Mouse (Mus musculus) liver, adult 2 months (tissue): Measurements from ENCODE around the gene Uqcc1. TPM values are rescaled to one million over a fixed set of nuclear protein-coding genes. Genes with fewer than 3 reads are reported as not detected.
"Not testable (repeated sequence)": the region's sequence is repeated elsewhere in the genome, so short reads cannot be mapped to it uniquely, and the experiment has no call there.

Experiments used
- DNase-seq: peaks from one replicate; pipeline ENCODE4 v3.0.0-alpha.2; 2011; ENCODE audit warnings: low read depth, low spot score; ENCODE audit errors: extremely low read depth
- H3K27ac ChIP-seq: fragments of 200-500 bp; replicated peaks from 2 replicates; pipeline ENCODE4 v1.5.1; 2012; ENCODE audit warnings: low read depth, mild to moderate bottlenecking, control low read depth, inconsistent platforms, low read length; ENCODE audit not compliant: insufficient read depth
- H3K27me3 ChIP-seq: fragments of 200-500 bp; 2 replicates; pipeline ENCODE4 v1.6.1; 2012; ENCODE audit warnings: mild to moderate bottlenecking, moderate library complexity, low read length, inconsistent platforms; ENCODE audit not compliant: control insufficient read depth, insufficient read depth
- H3K36me3 ChIP-seq: fragments of 200-500 bp; 2 replicates; pipeline ENCODE4 v1.6.1; 2012; ENCODE audit warnings: low read length, inconsistent platforms; ENCODE audit not compliant: control insufficient read depth, insufficient read depth
- H3K4me1 ChIP-seq: fragments of 200-500 bp; 2 replicates; pipeline ENCODE4 v1.6.1; 2011; ENCODE audit warnings: low read length; ENCODE audit not compliant: control insufficient read depth, insufficient read depth
- H3K4me3 ChIP-seq: fragments of 200-500 bp; 2 replicates; pipeline ENCODE4 v1.5.1; 2011; ENCODE audit warnings: low read depth, mild to moderate bottlenecking, control low read depth, low read length, moderate library complexity; ENCODE audit not compliant: insufficient read depth
- H3K79me2 ChIP-seq: fragments of 200-500 bp; 2 replicates; pipeline ENCODE4 v1.6.1; 2012; ENCODE audit warnings: inconsistent platforms, mild to moderate bottlenecking, low read length, moderate library complexity; ENCODE audit not compliant: control insufficient read depth, insufficient read depth
- H3K9ac ChIP-seq: fragments of 200-500 bp; 2 replicates; pipeline ENCODE4 v1.6.1; 2012; ENCODE audit warnings: low read depth, mild to moderate bottlenecking, control low read depth, inconsistent platforms, low read length
- CTCF ChIP-seq: fragments of 200-500 bp; IDR thresholded peaks from 2 replicates; pipeline ENCODE4 v1.5.1; 2011; ENCODE audit warnings: low read depth, low read length, control low read depth
- POLR2A ChIP-seq: fragments of 200-500 bp; IDR thresholded peaks from 2 replicates; pipeline ENCODE4 v1.6.1; 2011; ENCODE audit warnings: low read length, control low read depth; ENCODE audit not compliant: insufficient read depth; ENCODE audit errors: extremely low read depth
- WGBS: fragments of 180-500 bp; shearing (Covaris S2); methylation state at CpG from one replicate; pipeline ENCODE4 v1.1.7; 2018; 5-methylcytosine and 5-hydroxymethylcytosine counted together
- polyA plus RNA-seq: library from polyadenylated mRNA; depleted of rRNA; stranded (reverse); fragments of >200 nt; gene quantifications from 2 replicates; pipeline ENCODE4 v1.2.3, GENCODE M21; 2012
- total RNA-seq: library from RNA; depleted of rRNA; stranded (reverse); fragments of >200 nt; gene quantifications from 2 replicates; pipeline ENCODE4 v1.2.3, GENCODE M21; 2014

Gene Uqcc1
- total and polyA plus RNA-seq, 2 experiments = 31.2 to 65.9 TPM

- WGBS = 32% methylated on average over 6 of the region's 6 CpGs
- Histone ChIP-seq H3K79me2 (no peaks in the 10 kb centered on the region), H3K4me3 (no peak overlapping the region), H3K27ac (no peak overlapping the region), H3K27me3 (no peaks in the 10 kb centered on the region), H3K4me1 (no peaks in the 10 kb centered on the region), H3K9ac (no peak overlapping the region), H3K36me3 (peaks cover 14% of the 10 kb centered on the region; the same call in 1 of the 2 replicates)
- peak; percentile 66 for DNase-seq
- TF ChIP-seq POLR2A = no peak
- peak; percentile 86 for TF ChIP-seq CTCF
Observed at GRCm38 (mm10) chr2:155848291-155848690, 81.8 kb downstream of the Uqcc1 start.

DNA sequence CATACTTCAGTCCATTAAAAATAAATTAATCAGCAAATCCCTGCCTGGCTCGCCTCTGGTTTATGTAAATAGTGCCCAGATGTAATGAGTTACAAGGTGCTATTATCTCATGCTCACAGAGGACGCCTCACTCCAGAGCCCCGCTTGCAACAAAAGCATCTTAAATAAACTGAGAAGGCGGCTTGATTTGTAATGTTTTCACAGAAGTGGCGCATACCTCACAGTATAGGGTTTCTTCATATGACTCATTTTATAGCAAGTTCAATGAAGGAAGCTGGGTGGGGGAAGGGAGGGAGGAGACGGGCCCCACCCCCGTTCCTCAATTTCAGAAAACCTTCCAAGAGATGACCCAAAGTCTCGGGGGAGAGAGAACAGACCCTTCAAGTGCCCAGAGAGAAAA is 83.2 kb downstream of the Uqcc1 start:
- 89% methylated on average over 8 of the region's 8 CpGs for WGBS
- H3K27me3 ChIP-seq = no peaks in the 10 kb centered on the region

GRCm38 (mm10) chr2:155838961-155839360 is 91.1 kb downstream of the Uqcc1 start:
- DNase-seq = no peak
- no peaks in the 10 kb centered on the region for H3K27me3 ChIP-seq
- no peaks in the 10 kb centered on the region for H3K79me2 ChIP-seq
- H3K4me3 ChIP-seq = no peak overlapping the region
- no peak overlapping the region for H3K9ac ChIP-seq
- H3K36me3 ChIP-seq = no peaks in the 10 kb centered on the region
- TF ChIP-seq CTCF (no peak), POLR2A (no peak)
- H3K27ac ChIP-seq = no peak overlapping the region
- WGBS = 89% methylated on average over 4 of the region's 4 CpGs
- H3K4me1 ChIP-seq = no peaks in the 10 kb centered on the region

More for the DNA sequence above, 83.2 kb downstream of the Uqcc1 start:
- H3K79me2 ChIP-seq = no peaks in the 10 kb centered on the region
- no peak overlapping the region for H3K9ac ChIP-seq
- peaks cover 14% of the 10 kb centered on the region; the same call in 1 of the 2 replicates for H3K36me3 ChIP-seq
- TF ChIP-seq CTCF = no peak
- no peak for TF ChIP-seq POLR2A
- no peaks in the 10 kb centered on the region for H3K4me1 ChIP-seq
- H3K27ac ChIP-seq = no peak overlapping the region
- no peak overlapping the region for H3K4me3 ChIP-seq
- DNase-seq = no peak

- no peak for DNase-seq
- Histone ChIP-seq H3K27me3 (no peaks in the 10 kb centered on the region), H3K4me1 (no peaks in the 10 kb centered on the region), H3K27ac (no peak overlapping the region), H3K79me2 (no peaks in the 10 kb centered on the region), H3K9ac (no peak overlapping the region), H3K4me3 (no peak overlapping the region), H3K36me3 (no peaks in the 10 kb centered on the region)
- 71% methylated on average over 3 of the region's 3 CpGs for WGBS
- TF ChIP-seq CTCF (no peak), POLR2A (no peak)
Observed at GRCm38 (mm10) chr2:155837961-155838360, 92.1 kb downstream of the Uqcc1 start.

DNA sequence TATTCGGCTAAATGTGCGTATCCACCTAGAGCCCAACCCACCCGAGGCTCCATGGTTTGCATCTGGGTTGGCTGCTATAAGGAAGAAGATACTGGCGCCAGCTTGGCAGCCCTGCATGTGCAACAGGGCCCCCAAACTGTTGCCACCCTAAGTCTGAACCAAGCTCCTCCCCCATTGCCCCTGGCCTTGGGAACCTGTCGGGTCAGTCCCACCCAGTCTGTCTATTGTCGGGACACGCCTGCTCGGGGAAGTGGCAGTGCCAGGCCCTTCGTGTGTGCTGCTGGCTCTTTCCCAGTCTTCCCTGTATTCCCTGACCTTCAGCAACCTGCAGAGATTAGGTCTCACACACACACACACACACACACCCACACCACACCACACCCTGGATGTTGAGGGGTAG is 95.4 kb downstream of the Uqcc1 start, which contains the start of gene Fam83c:
Fam83c (minus strand) TSS at position 123 of the 400 bp plus-strand sequence.
- no peaks in the 10 kb centered on the region for H3K36me3 ChIP-seq
- H3K9ac ChIP-seq = no peak within 1 kb of the TSS
- no peak within 1 kb of the TSS for H3K4me3 ChIP-seq
- no peaks in the 10 kb centered on the region for H3K79me2 ChIP-seq
- H3K27me3 ChIP-seq = no peaks in the 10 kb centered on the region
- no peak within 1 kb of the TSS for H3K27ac ChIP-seq
- TF ChIP-seq CTCF (no peak), POLR2A (no peak)
- no peaks in the 10 kb centered on the region for H3K4me1 ChIP-seq
- DNase-seq = no peak
- WGBS = 48% methylated on average over 9 of the region's 9 CpGs

GRCm38 (mm10) chr2:155832087-155832486 is 98.0 kb downstream of the Uqcc1 start:
- H3K79me2 ChIP-seq, H3K27ac ChIP-seq, H3K36me3 ChIP-seq, H3K4me1 ChIP-seq, H3K4me3 ChIP-seq, H3K27me3 ChIP-seq, DNase-seq, H3K9ac ChIP-seq: not testable (repeated sequence)
- TF ChIP-seq CTCF = peak; percentile 37; the same call in 1 of the 2 replicates
- WGBS = 71% methylated on average over 1 of the region's 1 CpGs
